Mouse (Mus musculus) megakaryocyte, embryonic 14.5 days (primary cell): ENCODE results near the gene Pkd1l2.

Source experiments
- FLI1 ChIP-seq: IDR thresholded peaks from 2 replicates; pipeline ENCODE4 v1.6.1; 2012; ENCODE audit warnings: low read length, inconsistent platforms, mixed read lengths
- GATA1 ChIP-seq: IDR thresholded peaks from 3 replicates; pipeline ENCODE4 v1.6.1; 2012; ENCODE audit warnings: mixed read lengths, low read length, inconsistent platforms, borderline replicate concordance

GRCm38 (mm10) chr8:117033393-117033792 is 48.9 kb downstream of the Pkd1l2 start:
- no peak for TF ChIP-seq GATA1
- TF ChIP-seq FLI1: no peak
